Mouse (Mus musculus) brain, embryonic 18.5 days (tissue): ENCODE measurements at regions not wholly inside any gene's neighbourhood (a gene's known extent, or its start where the extent isn't known, plus 50 kb on each side); places are given as distances from the start of the nearest gene placed in this dataset.

Experiments
- DNase-seq: peaks from one replicate; pipeline ENCODE4 v3.0.0-alpha.2; 2012; ENCODE audit warnings: low read depth, low spot score

- peak; percentile 49 for DNase-seq
Observed at GRCm38 (mm10) chr10:96955036-96955775, 338.4 kb downstream of the Btg1 start.

- DNase-seq, result peak; percentile 45
Observed at GRCm38 (mm10) chr10:96955776-96956448, 339.1 kb downstream of the Btg1 start.

DNA sequence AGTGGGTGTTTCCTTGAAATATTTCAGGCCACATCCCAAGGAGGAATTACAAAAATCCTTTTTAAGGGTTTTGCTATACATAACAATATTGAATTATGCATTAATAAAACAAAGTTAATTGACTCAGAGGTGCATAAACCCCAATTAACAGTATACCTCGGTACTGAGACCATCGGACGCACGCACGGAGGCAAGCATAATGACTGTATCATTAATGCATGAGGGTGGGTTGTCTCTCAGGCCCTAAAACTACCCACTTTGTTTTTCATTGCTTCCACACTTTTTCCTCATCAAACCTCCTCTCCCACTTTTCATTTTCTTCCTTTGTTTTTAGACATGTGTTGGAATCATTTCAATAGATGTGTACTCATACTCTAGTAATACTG lies 339.6 kb downstream of the Btg1 start:
- DNase-seq, result no peak

DNA sequence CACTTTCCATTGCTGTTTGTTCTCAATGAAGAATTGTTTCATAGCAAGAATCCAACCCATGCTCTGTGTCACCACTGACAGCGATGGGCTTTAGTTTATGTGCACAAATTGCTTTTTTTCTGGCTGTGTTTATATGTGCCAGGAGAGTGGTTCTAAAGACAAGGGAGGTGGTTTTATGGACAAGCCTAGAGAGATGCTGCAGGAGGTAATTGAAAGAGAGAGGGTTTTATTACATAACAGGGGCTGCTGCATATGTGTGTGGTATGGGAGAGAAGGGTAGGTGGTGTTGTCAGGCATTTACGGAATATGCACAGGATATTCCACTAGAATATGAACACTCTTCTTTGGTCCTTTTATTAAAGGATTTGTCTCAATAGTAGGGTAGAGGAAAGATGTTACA lies 340.2 kb downstream of the Btg1 start:
- no peak for DNase-seq

DNA sequence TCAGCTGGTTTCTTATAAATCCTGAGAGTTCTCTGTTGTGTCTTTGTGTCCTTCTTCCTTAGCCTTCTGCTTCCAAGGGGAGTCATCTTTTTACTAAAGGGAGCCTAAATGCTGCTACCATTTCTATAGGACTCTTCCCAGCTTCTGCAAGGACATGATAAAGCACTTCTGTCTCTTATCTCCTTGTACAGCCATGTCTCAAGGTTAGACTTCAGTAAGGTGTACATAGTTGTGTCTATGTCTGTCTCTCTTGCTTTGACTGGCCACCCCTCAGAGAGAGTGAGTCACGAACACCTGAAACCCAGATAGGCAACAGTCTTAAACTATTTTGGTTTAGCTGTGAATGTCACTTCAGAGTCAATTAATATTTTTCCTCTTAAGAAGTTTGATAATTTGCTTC lies 353.0 kb downstream of the Btg1 start:
- no peak for DNase-seq

GRCm38 (mm10) chr10:96970737-96971136 lies 353.9 kb downstream of the Btg1 start:
- no peak for DNase-seq

GRCm38 (mm10) chr10:96971810-96972209 lies 355.0 kb downstream of the Btg1 start:
- DNase-seq, result no peak

DNA sequence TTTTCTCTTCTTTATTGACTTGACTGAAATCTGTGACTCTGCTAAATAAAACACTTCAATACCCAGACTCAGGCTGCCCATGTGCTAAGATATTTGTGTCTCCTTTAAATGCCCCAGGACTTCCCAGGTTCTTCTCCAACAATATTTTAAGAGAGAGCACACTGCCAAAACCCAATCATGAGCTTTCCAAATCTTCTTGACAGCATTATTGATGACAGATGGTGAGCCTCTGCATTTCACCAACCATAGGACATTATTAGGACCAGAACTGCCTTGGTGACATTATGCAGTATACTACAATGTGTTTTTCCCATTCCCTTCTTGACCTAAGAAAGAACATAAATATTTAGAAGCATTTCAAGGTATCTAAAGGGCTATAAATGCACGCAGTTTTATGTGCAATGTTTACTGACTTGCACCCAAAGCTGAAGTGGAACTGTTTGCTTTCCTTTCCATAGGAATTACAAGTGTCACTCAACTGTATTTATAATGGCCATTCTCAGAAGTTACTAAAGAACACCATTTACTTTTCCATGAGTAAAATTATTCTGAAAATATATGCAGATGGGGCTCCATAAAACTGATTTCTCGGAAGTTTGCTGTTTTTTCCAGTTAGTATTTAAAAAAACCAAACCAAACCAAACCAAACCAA lies 357.6 kb downstream of the Btg1 start:
- no peak for DNase-seq

- no peak for DNase-seq
Observed at GRCm38 (mm10) chr10:96976691-96977090, 359.9 kb downstream of the Btg1 start.

DNA sequence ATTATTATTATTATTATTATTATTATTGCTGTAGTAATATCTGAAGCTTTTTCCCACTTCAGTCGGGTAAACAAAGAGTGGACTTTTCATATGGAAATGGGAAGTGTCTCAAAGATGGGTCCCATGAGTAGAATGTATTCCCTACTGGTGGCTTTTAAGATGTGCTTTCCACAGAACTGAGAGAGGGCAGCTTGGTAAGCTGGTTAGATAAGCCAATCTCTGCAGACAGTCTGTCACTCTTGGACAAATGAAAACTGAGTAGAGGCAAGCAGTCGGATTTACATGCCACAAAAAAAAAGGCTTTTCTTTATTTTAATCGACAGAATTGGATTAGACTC lies 363.7 kb downstream of the Btg1 start:
- DNase-seq, result no peak

DNA sequence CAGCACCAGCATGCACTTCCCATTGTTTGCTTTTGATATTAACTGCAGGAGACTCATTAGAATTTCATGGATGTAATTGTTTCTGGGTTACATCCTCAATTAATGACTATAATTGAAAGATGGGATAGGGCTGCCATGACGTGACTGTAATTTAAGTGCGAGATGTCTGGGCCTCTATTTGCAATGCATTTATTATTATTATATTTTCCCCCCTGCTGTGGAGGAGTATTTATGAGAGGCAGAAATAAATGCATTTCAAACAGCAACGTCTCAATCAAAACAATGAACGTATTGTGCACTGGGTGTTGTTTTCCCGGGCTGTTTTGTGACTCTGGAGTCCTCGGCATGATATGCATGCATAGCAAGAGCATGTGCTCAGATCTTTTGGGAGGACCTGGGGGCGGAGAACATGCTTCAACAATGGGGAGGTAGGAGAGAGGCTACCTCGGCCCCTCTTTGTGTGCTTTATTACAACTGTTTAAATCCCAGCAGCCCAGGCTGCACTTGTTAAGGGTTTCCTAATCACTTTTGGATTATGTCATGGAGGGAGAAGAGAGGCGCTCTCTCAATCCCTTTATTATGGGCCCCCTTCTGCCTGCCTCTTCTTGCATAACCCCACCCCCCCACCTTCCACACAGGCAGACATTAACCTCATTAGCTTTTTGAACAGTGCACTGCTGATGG lies 364.2 kb downstream of the Btg1 start:
- DNase-seq, result peak; percentile 46

- DNase-seq, result no peak
Observed at GRCm38 (mm10) chr10:96981516-96981869, 364.7 kb downstream of the Btg1 start.

GRCm38 (mm10) chr10:97000871-97001270 lies 384.1 kb downstream of the Btg1 start:
- DNase-seq, result no peak

GRCm38 (mm10) chr10:97008873-97009272 lies 392.1 kb downstream of the Btg1 start:
- DNase-seq, result no peak

DNA sequence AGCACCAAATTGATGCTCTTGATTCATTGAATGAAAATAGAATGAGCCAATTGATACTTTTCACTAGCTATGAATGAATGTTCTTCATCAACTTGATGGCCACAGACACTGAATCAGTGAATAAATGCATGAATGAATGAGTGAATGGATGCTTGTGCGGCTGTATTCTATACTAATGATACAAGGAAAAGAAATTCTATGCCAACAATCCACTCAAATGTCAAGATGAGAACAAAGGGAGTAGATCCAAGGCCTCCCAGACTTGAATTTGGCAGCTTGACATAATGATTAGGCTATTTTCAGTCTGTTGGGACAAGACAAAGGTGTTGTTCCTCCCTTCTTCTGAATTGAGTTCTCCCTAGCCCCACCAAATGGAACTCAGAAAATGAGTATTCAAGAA lies 393.1 kb downstream of the Btg1 start:
- no peak for DNase-seq

GRCm38 (mm10) chr10:97018641-97019040 lies 401.8 kb downstream of the Btg1 start:
- no peak for DNase-seq

GRCm38 (mm10) chr10:97028776-97029175 lies 412.0 kb downstream of the Btg1 start:
- no peak for DNase-seq

DNA sequence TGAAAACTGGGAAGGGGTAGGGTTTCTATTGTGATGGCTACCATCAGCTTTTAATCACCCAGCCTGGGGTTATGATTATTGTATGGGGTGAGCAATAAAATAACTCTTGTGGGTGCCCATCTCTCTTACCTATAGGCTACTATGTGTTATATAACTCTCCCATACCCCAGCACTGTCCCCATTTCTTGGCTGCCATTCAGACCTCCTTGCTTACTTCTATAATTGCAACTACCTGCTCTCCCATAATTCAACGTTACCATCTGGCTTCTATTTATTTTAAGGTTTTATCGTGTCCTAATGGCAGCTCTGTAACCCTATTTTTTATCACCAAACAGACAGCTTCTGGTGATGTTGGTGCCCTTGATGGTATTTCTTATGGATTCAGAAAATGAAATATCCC lies 414.2 kb downstream of the Btg1 start:
- no peak for DNase-seq

- DNase-seq, result no peak
Observed at GRCm38 (mm10) chr10:97035371-97035786, 418.6 kb downstream of the Btg1 start.

GRCm38 (mm10) chr10:97038025-97038424 lies 421.2 kb downstream of the Btg1 start:
- no peak for DNase-seq

DNA sequence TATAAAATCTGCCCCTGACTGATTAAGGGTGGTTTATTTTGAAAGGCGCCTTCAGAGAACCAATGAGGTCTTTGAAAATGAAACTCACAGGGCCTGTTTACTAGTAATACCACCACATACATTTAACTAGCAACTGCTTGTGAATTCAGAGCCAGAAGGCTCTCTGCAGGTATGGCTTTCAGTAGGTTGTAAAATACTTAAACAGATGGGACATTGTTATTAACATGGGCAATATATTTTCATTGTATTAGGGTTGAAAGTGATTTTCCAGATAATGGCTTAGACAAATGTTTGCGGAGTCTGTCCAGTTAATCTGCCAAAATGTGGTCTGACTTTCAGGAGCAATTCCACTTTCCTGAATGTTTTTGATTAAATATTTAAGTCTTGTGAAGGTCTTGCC lies 430.8 kb downstream of the Btg1 start:
- no peak for DNase-seq

DNA sequence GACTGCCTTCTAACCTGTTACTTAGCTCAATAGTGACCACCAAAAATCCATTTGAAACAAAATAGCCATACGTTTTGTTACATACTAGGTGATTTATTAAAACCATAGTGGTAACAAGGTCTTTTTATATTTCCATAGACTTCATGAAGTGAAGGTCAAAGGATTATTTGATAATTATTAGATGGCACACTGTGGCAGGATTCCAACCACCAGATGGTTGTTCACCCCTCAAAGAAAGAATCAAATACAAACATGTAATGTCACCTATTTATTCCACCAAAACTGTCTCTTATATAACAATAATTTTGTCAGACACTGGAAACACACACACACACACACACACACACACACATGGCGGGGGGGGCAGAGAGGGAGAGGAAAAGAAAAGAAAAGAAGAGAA lies 431.2 kb downstream of the Btg1 start:
- no peak for DNase-seq

DNA sequence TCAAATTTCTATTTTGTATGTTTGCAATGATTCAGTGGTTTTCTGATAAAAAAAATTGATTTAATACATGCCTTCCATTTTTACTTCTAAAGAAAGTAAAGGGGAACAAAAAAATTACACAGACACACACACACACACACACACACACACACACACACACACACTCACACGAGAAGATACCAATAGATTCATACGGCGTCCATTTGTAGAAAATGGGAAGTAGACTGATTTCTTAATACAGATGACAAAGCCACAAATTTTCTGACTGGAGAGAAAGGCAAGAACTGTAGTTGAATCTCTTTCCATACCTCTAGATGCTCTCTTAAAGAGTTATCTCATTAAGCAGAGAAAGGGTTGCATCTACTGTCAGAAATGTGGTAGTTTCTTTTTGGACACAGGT lies 424.9 kb upstream of the Dcn start:
- no peak for DNase-seq
